Mouse (Mus musculus) cerebellum, postnatal 36 days (tissue): Measurements from ENCODE around the gene Dync1i2.

Experiments used
- DNase-seq, 2 experiments: peaks; one replicate each; pipeline ENCODE4 v3.0.0; 2021 to 2022; ENCODE audit warnings: mixed read lengths in 2 of 2

Gene Dync1i2

GRCm38 (mm10) chr2:71209041-71209755, 2.3 kb upstream of the Dync1i2 start:
- no peak for DNase-seq

- no peak for DNase-seq
Observed at GRCm38 (mm10) chr2:71211096-71211495, 410 bp upstream of the Dync1i2 start.

- DNase-seq = no peak
Observed at GRCm38 (mm10) chr2:71212360-71212726, 837 bp downstream of the Dync1i2 start.

- DNase-seq = no peak
Observed at GRCm38 (mm10) chr2:71221020-71221419, 9.5 kb downstream of the Dync1i2 start.

- DNase-seq = no peak
Observed at GRCm38 (mm10) chr2:71227398-71227797, 15.9 kb downstream of the Dync1i2 start.

GRCm38 (mm10) chr2:71229603-71230002, 18.1 kb downstream of the Dync1i2 start:
- no peak for DNase-seq

GRCm38 (mm10) chr2:71231951-71232350, 20.4 kb downstream of the Dync1i2 start:
- DNase-seq = no peak

GRCm38 (mm10) chr2:71232976-71233375, 21.5 kb downstream of the Dync1i2 start:
- DNase-seq = no peak

- no peak for DNase-seq
Observed at GRCm38 (mm10) chr2:71235420-71235819, 23.9 kb downstream of the Dync1i2 start.

- DNase-seq = no peak
Observed at GRCm38 (mm10) chr2:71236009-71236408, 24.5 kb downstream of the Dync1i2 start.

- no peak for DNase-seq
Observed at GRCm38 (mm10) chr2:71241505-71241904, 30.0 kb downstream of the Dync1i2 start.

GRCm38 (mm10) chr2:71242180-71242579, 30.7 kb downstream of the Dync1i2 start:
- no peak for DNase-seq

GRCm38 (mm10) chr2:71243058-71243672, 31.7 kb downstream of the Dync1i2 start:
- DNase-seq = no peak

GRCm38 (mm10) chr2:71244807-71245206, 33.3 kb downstream of the Dync1i2 start:
- peak in 1 of 2 experiments; percentile 16 for DNase-seq

GRCm38 (mm10) chr2:71245416-71245815, 33.9 kb downstream of the Dync1i2 start:
- DNase-seq = peak; percentile 69 to 73

- DNase-seq = no peak
Observed at GRCm38 (mm10) chr2:71246096-71246495, 34.6 kb downstream of the Dync1i2 start.

GRCm38 (mm10) chr2:71248071-71248470, 36.6 kb downstream of the Dync1i2 start:
- no peak for DNase-seq

GRCm38 (mm10) chr2:71250841-71251240, 39.3 kb downstream of the Dync1i2 start:
- no peak for DNase-seq

- no peak for DNase-seq
Observed at GRCm38 (mm10) chr2:71254836-71255235, 43.3 kb downstream of the Dync1i2 start.

GRCm38 (mm10) chr2:71256581-71256980, 45.1 kb downstream of the Dync1i2 start:
- DNase-seq = no peak

- DNase-seq = no peak
Observed at GRCm38 (mm10) chr2:71264585-71264984, 53.1 kb downstream of the Dync1i2 start.

- DNase-seq = no peak
Observed at GRCm38 (mm10) chr2:71268691-71269090, 57.2 kb downstream of the Dync1i2 start.

- DNase-seq = no peak
Observed at GRCm38 (mm10) chr2:71269332-71269731, 57.8 kb downstream of the Dync1i2 start.

- no peak for DNase-seq
Observed at GRCm38 (mm10) chr2:71270085-71270484, 58.6 kb downstream of the Dync1i2 start.
